Mouse (Mus musculus) ES-Bruce4 (cell line): ENCODE measurements around the gene Ddx49. TPM values are rescaled to one million over a fixed set of nuclear protein-coding genes. Genes with fewer than 3 reads are reported as not detected.

Source experiments
- H3K27ac ChIP-seq: 2 replicates; pipeline ENCODE4 v1.5.1; 2012; ENCODE audit warnings: low read length, inconsistent platforms; ENCODE audit not compliant: insufficient read depth
- H3K27me3 ChIP-seq: 2 replicates; pipeline ENCODE4 v1.6.1; 2012; ENCODE audit warnings: mild to moderate bottlenecking, low read length, inconsistent platforms; ENCODE audit not compliant: control insufficient read depth, poor library complexity, insufficient read depth, severe bottlenecking
- H3K36me3 ChIP-seq: 2 replicates; pipeline ENCODE4 v1.6.1; 2012; ENCODE audit warnings: inconsistent platforms, mild to moderate bottlenecking, low read length, moderate library complexity; ENCODE audit not compliant: control insufficient read depth, poor library complexity, insufficient read depth, severe bottlenecking
- H3K4me1 ChIP-seq: one replicate; pipeline ENCODE4 v1.8.1; 2011; ENCODE audit warnings: low read length; ENCODE audit not compliant: control insufficient read depth, insufficient read depth
- H3K4me3 ChIP-seq: 2 replicates; pipeline ENCODE4 v1.5.1; 2011; ENCODE audit warnings: low read depth, mild to moderate bottlenecking, low read length
- H3K9ac ChIP-seq: 2 replicates; pipeline ENCODE4 v1.6.1; 2012; ENCODE audit warnings: low read depth, mild to moderate bottlenecking, inconsistent platforms; ENCODE audit not compliant: poor library complexity, severe bottlenecking
- H3K9me3 ChIP-seq: replicated peaks from 2 replicates; pipeline ENCODE4 v1.6.1; 2012; ENCODE audit warnings: mild to moderate bottlenecking, low read length, inconsistent platforms; ENCODE audit not compliant: control insufficient read depth, poor library complexity, insufficient read depth, severe bottlenecking
- CTCF ChIP-seq: IDR thresholded peaks from one replicate; pipeline ENCODE4 v1.8.1; 2011; ENCODE audit warnings: low read depth, low read length
- EP300 ChIP-seq: IDR thresholded peaks from 2 replicates; pipeline ENCODE4 v1.6.1; 2011; ENCODE audit warnings: low read depth, low read length; ENCODE audit not compliant: insufficient read depth
- POLR2A ChIP-seq: IDR thresholded peaks from one replicate; pipeline ENCODE4 v1.8.1; 2011; ENCODE audit warnings: low read length; ENCODE audit not compliant: insufficient read depth
- polyA plus RNA-seq: library from polyadenylated mRNA; stranded (reverse); fragments of >200 nt; gene quantifications from 2 replicates; pipeline ENCODE4 v1.2.4, GENCODE M21; 2011; ENCODE audit warnings: low read depth; ENCODE audit not compliant: missing spikeins, insufficient read depth, insufficient read length

Gene Ddx49
- polyA plus RNA-seq, 1 experiment = 45.3 TPM

DNA sequence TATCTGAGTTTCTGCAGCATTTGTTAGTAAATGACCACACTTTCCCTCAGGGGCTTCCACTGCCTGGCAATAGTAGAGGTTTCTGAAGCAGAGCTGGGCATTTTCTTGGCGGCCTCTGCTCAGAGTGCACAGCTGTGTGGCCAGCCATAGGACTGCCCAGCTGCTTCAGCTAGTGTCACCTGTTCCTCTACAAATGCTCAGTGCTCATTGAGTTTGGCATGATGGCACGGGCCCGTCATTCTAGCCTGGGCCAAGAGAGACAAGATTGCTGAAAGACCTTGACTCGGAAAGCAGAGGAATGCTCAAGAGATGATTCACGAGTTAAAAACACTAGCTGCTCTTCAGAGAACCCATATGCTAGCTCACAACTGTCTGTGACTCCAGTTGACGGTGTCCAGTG lies 55.7 kb downstream of the Ddx49 start:
- Histone ChIP-seq H3K9ac (no peak overlapping the region), H3K9me3 (no peaks in the 10 kb centered on the region), H3K4me1 (no peaks in the 10 kb centered on the region), H3K27ac (no peak overlapping the region), H3K27me3 (no peaks in the 10 kb centered on the region), H3K4me3 (no peak overlapping the region), H3K36me3 (peaks cover 86% of the 10 kb centered on the region)
- TF ChIP-seq EP300 (no peak), POLR2A (no peak), CTCF (no peak)

Other genes with a start within 250 kb of the Ddx49 start
- 0.99 and 1.4 TPM in 2 replicates for gene Tm6sf2, start 229.6 kb downstream of the Ddx49 start, polyA plus RNA-seq
- gene Hapln4, start 219.0 kb downstream of the Ddx49 start, polyA plus RNA-seq = 2.2 TPM in 2 replicates
- gene Ncan, start 181.6 kb downstream of the Ddx49 start, polyA plus RNA-seq = 1.4 and 1.6 TPM in 2 replicates
- 38.0 and 42.7 TPM in 2 replicates for gene Nr2c2ap, start 171.2 kb downstream of the Ddx49 start, polyA plus RNA-seq
- 7.9 and 8.2 TPM in 2 replicates for gene Rfxank, start 163.3 kb downstream of the Ddx49 start, polyA plus RNA-seq
- 24.1 and 28.3 TPM in 2 replicates for gene Borcs8, start 163.0 kb downstream of the Ddx49 start, polyA plus RNA-seq
- 4.4 and 5.8 TPM in 2 replicates for gene Mef2b, start 162.8 kb downstream of the Ddx49 start, polyA plus RNA-seq
- 36.5 and 43.1 TPM in 2 replicates for gene Tmem161a, start 130.1 kb downstream of the Ddx49 start, polyA plus RNA-seq
- 7.8 and 9.3 TPM in 2 replicates for gene Slc25a42, start 90.2 kb downstream of the Ddx49 start, polyA plus RNA-seq
- 46.0 and 47.2 TPM in 2 replicates for gene Sugp2, start 68.3 kb downstream of the Ddx49 start, polyA plus RNA-seq
- gene Armc6, start 68.0 kb downstream of the Ddx49 start, polyA plus RNA-seq = 5.7 and 11.8 TPM in 2 replicates
- 37.9 and 40.0 TPM in 2 replicates for gene Homer3, start 19.7 kb downstream of the Ddx49 start, polyA plus RNA-seq
- gene Cope, start within 50 bp of the Ddx49 start, polyA plus RNA-seq = 115 and 117 TPM in 2 replicates
- 3.4 and 3.8 TPM in 2 replicates for gene Cers1, start 13.3 kb upstream of the Ddx49 start, polyA plus RNA-seq
- 1.0 TPM in 1 of 2 replicates, not detected in the other for gene Gdf1, start 27.3 kb upstream of the Ddx49 start, polyA plus RNA-seq
- gene Upf1, start 50.8 kb upstream of the Ddx49 start, polyA plus RNA-seq = 46.3 and 50.1 TPM in 2 replicates
- 1.4 and 2.0 TPM in 2 replicates for gene Comp, start 71.1 kb upstream of the Ddx49 start, polyA plus RNA-seq
- 7.7 and 9.6 TPM in 2 replicates for gene Crtc1, start 137.1 kb upstream of the Ddx49 start, polyA plus RNA-seq
- 27.4 and 33.7 TPM in 2 replicates for gene Klhl26, start 174.5 kb upstream of the Ddx49 start, polyA plus RNA-seq
- gene Tmem59l, start 184.9 kb upstream of the Ddx49 start, polyA plus RNA-seq = 3.3 and 4.2 TPM in 2 replicates
- 6.1 and 7.5 TPM in 2 replicates for gene Crlf1, start 190.7 kb upstream of the Ddx49 start, polyA plus RNA-seq
- 40.0 and 43.7 TPM in 2 replicates for gene Rex1bd, start 204.3 kb upstream of the Ddx49 start, polyA plus RNA-seq
- 1,157 and 1,272 TPM in 2 replicates for gene Uba52, start 208.3 kb upstream of the Ddx49 start, polyA plus RNA-seq
- gene Fkbp8, start 225.2 kb upstream of the Ddx49 start, polyA plus RNA-seq = 80.5 and 87.3 TPM in 2 replicates
- 57.4 and 63.5 TPM in 2 replicates for gene Kxd1, start 225.5 kb upstream of the Ddx49 start, polyA plus RNA-seq
- 12.4 and 13.2 TPM in 2 replicates for gene Ell, start 237.0 kb upstream of the Ddx49 start, polyA plus RNA-seq